Mouse (Mus musculus): ENCODE results near the gene Mto1. TPM values are rescaled to one million over a fixed set of nuclear protein-coding genes. Genes with fewer than 3 reads are reported as not detected.

Mto1 gene
- 17.3 TPM for polyA plus RNA-seq (2017; shearing (Covaris generic))

GRCm38 (mm10) chr9:78447973-78448873 is at the start of gene Mto1, which contains the start of gene Gm17324:
Mto1 (plus strand) TSS chr9:78448208.
Gm17324 (minus strand) TSS chr9:78448786.

GRCm38 (mm10) chr9:78442579-78443392 is 5.2 kb upstream of the Mto1 start, which contains the start of gene Cgas:
Cgas (minus strand) TSS chr9:78443237.

GRCm38 (mm10) chr9:78488890-78489420 is 40.9 kb downstream of the Mto1 start, which contains the start of gene Eef1a1:
Eef1a1 (minus strand) TSS chr9:78489151.

Other genes with a start within 250 kb of the Mto1 start
- not detected for gene Gsta1, start 217.6 kb upstream of the Mto1 start, polyA plus RNA-seq (2017; shearing (Covaris generic))
- gene Gm3776, start 191.1 kb upstream of the Mto1 start, polyA plus RNA-seq (2017; shearing (Covaris generic)) = not detected
- gene Gm10639, start 158.3 kb upstream of the Mto1 start, polyA plus RNA-seq (2017; shearing (Covaris generic)) = not detected
- not detected for gene Omt2a, start 133.4 kb upstream of the Mto1 start, polyA plus RNA-seq (2017; shearing (Covaris generic))
- gene Omt2b, start 120.6 kb upstream of the Mto1 start, polyA plus RNA-seq (2017; shearing (Covaris generic)) = not detected
- gene Gsta2, start 92.4 kb upstream of the Mto1 start, polyA plus RNA-seq (2017; shearing (Covaris generic)) = not detected
- gene Dppa5a, start 80.0 kb upstream of the Mto1 start, polyA plus RNA-seq (2017; shearing (Covaris generic)) = not detected
- not detected for gene Ooep, start 69.5 kb upstream of the Mto1 start, polyA plus RNA-seq (2017; shearing (Covaris generic))
- 6.7 TPM for gene Ddx43, start 52.4 kb upstream of the Mto1 start, polyA plus RNA-seq (2017; shearing (Covaris generic))
- gene Cgas, start 5.0 kb upstream of the Mto1 start, polyA plus RNA-seq (2017; shearing (Covaris generic)) = 2.5 TPM
- gene Gm17324, start 578 bp downstream of the Mto1 start, polyA plus RNA-seq (2017; shearing (Covaris generic)) = 1.2 TPM
- 4,652 TPM for gene Eef1a1, start 40.9 kb downstream of the Mto1 start, polyA plus RNA-seq (2017; shearing (Covaris generic))
- gene Slc17a5, start 139.8 kb downstream of the Mto1 start, polyA plus RNA-seq (2017; shearing (Covaris generic)) = 5.5 TPM
- gene Cd109, start 167.3 kb downstream of the Mto1 start, polyA plus RNA-seq (2017; shearing (Covaris generic)) = 0.24 TPM